Mouse (Mus musculus): ENCODE measurements at regions not wholly inside any gene's neighbourhood (a gene's known extent, or its start where the extent isn't known, plus 50 kb on each side); places are given as distances from the start of the nearest gene placed in this dataset.

DNA sequence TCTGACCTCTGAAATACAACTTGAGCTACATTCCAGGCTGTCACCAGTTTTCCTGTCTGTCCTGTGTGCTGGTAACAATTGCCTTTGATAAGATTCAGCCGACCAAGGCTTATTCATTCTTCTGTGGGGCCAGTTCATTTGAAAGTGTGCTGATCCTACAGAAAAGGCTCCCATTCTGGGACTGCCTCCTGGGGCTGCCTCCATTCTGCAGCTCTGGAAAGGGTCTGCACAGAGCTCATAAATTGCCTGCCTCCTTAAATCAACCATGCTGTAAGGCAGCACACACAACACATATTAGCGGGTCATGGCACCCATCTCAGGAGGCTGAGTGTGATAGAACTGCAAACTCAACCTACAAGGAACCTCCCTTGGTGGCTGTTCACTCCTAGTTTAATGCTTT is 416.2 kb upstream of the Clnk start:
- no peak for TF ChIP-seq MEF2A (IDR thresholded peaks at IDR 0.05; ENCODE audit: extremely low read depth, insufficient replicate concordance, low read depth, low read length, poor library complexity, severe bottlenecking)
- TF ChIP-seq CTCF (IDR thresholded peaks at IDR 0.05 in 2 of 3, conservative IDR thresholded peaks at IDR 0.05 in 1 of 3; ENCODE audit: control insufficient read depth in 1 of 3, insufficient read depth in 1 of 3, low read depth in 2 of 3, low read length in 3 of 3, poor library complexity in 1 of 3, severe bottlenecking in 1 of 3) = no peak
- TF ChIP-seq POLR2A (IDR thresholded peaks at IDR 0.05; ENCODE audit: control insufficient read depth in 1 of 2, insufficient read depth in 1 of 2, low read depth in 1 of 2, low read length in 2 of 2, poor library complexity in 1 of 2) = no peak
- TF ChIP-seq ZC3H11A (IDR thresholded peaks at IDR 0.05; ENCODE audit: low read depth, low read length) = no peak
- TF ChIP-seq MXI1 (IDR thresholded peaks at IDR 0.05; ENCODE audit: low read depth, low read length) = no peak
- no peak for TF ChIP-seq UBTF (IDR thresholded peaks at IDR 0.05; ENCODE audit: borderline replicate concordance, insufficient read depth, low read depth, low read length)
- TF ChIP-seq HCFC1 (IDR thresholded peaks at IDR 0.05; ENCODE audit: low read depth, low read length) = no peak
- TF ChIP-seq ZNF384 (IDR thresholded peaks at IDR 0.05; ENCODE audit: low read depth, low read length) = no peak
- no peak for TF ChIP-seq EP300 (IDR thresholded peaks at IDR 0.05; ENCODE audit: low read depth in 1 of 2, low read length in 2 of 2)
- TF ChIP-seq MAX (IDR thresholded peaks at IDR 0.05; ENCODE audit: low read length) = no peak
- TF ChIP-seq GABPA (IDR thresholded peaks at IDR 0.05; ENCODE audit: low read depth, low read length) = no peak
- no peak for TF ChIP-seq POLR2AphosphoS5 (IDR thresholded peaks at IDR 0.05; ENCODE audit: borderline replicate concordance, low read depth, low read length)
